Mouse (Mus musculus): ENCODE data around the gene Cdh12. TPM values are rescaled to one million over a fixed set of nuclear protein-coding genes. Genes with fewer than 3 reads are reported as not detected.
"Not testable (repeated sequence)": the region's sequence is repeated elsewhere in the genome, so short reads cannot be mapped to it uniquely, and the experiment has no call there.

Cdh12 gene
- not detected for total RNA-seq (2021)

GRCm38 (mm10) chr15:20448861-20449663, at the start of gene Cdh12:
Gene Cdh12 (plus strand): TSS chr15:20449265.
- intact Hi-C loops (cut with DNase I), result no loop called here
- DNase-seq (ENCODE audit: low spot score), result no peak

GRCm38 (mm10) chr15:20403596-20403995, 45.5 kb upstream of the Cdh12 start:
- intact Hi-C loops (cut with DNase I), result loop anchor here (5.0 kb wide), 1 partner anchor 1004 kb away; no protein-coding TSS in a partner anchor
- no peak for DNase-seq (ENCODE audit: low spot score)

- no peak for DNase-seq (ENCODE audit: low spot score)
- intact Hi-C loops (cut with DNase I), result no loop called here
These were observed 35.7 kb upstream of the Cdh12 start for GRCm38 (mm10) chr15:20413397-20413796.

- intact Hi-C loops (cut with DNase I), result no loop called here
- no peak for DNase-seq (ENCODE audit: low spot score)
These were observed 12.7 kb upstream of the Cdh12 start for GRCm38 (mm10) chr15:20436356-20436755.

- intact Hi-C loops (cut with DNase I), result no loop called here
These were observed 1.5 kb downstream of the Cdh12 start for GRCm38 (mm10) chr15:20450558-20450957.

GRCm38 (mm10) chr15:20458508-20458907, 9.4 kb downstream of the Cdh12 start:
- DNase-seq (ENCODE audit: low spot score), result no peak
- intact Hi-C loops (cut with DNase I), result no loop called here

More at GRCm38 (mm10) chr15:20450558-20450957, 1.5 kb downstream of the Cdh12 start:
- no peak for DNase-seq (ENCODE audit: low spot score)

- intact Hi-C loops (cut with DNase I), result no loop called here
- DNase-seq (ENCODE audit: low spot score), result no peak
These were observed 13.4 kb downstream of the Cdh12 start for GRCm38 (mm10) chr15:20462500-20462899.

- DNase-seq (ENCODE audit: low spot score), result no peak
- intact Hi-C loops (cut with DNase I), result no loop called here
These were observed 14.5 kb downstream of the Cdh12 start for GRCm38 (mm10) chr15:20463601-20464000.

GRCm38 (mm10) chr15:20550979-20551378, 101.9 kb downstream of the Cdh12 start:
- intact Hi-C loops (cut with DNase I), result no loop called here
- DNase-seq (ENCODE audit: low spot score), result no peak

GRCm38 (mm10) chr15:20571012-20571411, 121.9 kb downstream of the Cdh12 start:
- intact Hi-C loops (cut with DNase I), result no loop called here
- no peak for DNase-seq (ENCODE audit: low spot score)

- DNase-seq (ENCODE audit: low spot score), result no peak
- intact Hi-C loops (cut with DNase I), result no loop called here
These were observed 133.6 kb downstream of the Cdh12 start for GRCm38 (mm10) chr15:20582567-20583075.

- intact Hi-C loops (cut with DNase I), result no loop called here
- DNase-seq (ENCODE audit: low spot score), result no peak
These were observed 142.5 kb downstream of the Cdh12 start for GRCm38 (mm10) chr15:20591599-20591998.

GRCm38 (mm10) chr15:20605751-20606150, 156.7 kb downstream of the Cdh12 start:
- DNase-seq (ENCODE audit: low spot score); intact Hi-C loops (cut with DNase I): not testable (repeated sequence)

- intact Hi-C loops (cut with DNase I), result no loop called here
- no peak for DNase-seq (ENCODE audit: low spot score)
These were observed 185.5 kb downstream of the Cdh12 start for GRCm38 (mm10) chr15:20634593-20634992.

GRCm38 (mm10) chr15:20639155-20639554, 190.1 kb downstream of the Cdh12 start:
- intact Hi-C loops (cut with DNase I), result no loop called here

GRCm38 (mm10) chr15:20642905-20643414, 193.9 kb downstream of the Cdh12 start:
- no peak for DNase-seq (ENCODE audit: low spot score)
- intact Hi-C loops (cut with DNase I), result no loop called here

More at GRCm38 (mm10) chr15:20639155-20639554, 190.1 kb downstream of the Cdh12 start:
- DNase-seq (ENCODE audit: low spot score), result no peak

- intact Hi-C loops (cut with DNase I), result no loop called here
- no peak for DNase-seq (ENCODE audit: low spot score)
These were observed 211.2 kb downstream of the Cdh12 start for GRCm38 (mm10) chr15:20660221-20660620.

- intact Hi-C loops (cut with DNase I), result no loop called here
- no peak for DNase-seq (ENCODE audit: low spot score)
These were observed 217.6 kb downstream of the Cdh12 start, which contains the start of gene Acot10 for GRCm38 (mm10) chr15:20666650-20667049. Gene Acot10 (minus strand): TSS chr15:20666750.

- intact Hi-C loops (cut with DNase I), result no loop called here
- no peak for DNase-seq (ENCODE audit: low spot score)
These were observed 218.3 kb downstream of the Cdh12 start for GRCm38 (mm10) chr15:20667350-20667749.

GRCm38 (mm10) chr15:20667989-20668388, 218.9 kb downstream of the Cdh12 start:
- intact Hi-C loops (cut with DNase I), result no loop called here

GRCm38 (mm10) chr15:20669507-20669906, 220.4 kb downstream of the Cdh12 start:
- intact Hi-C loops (cut with DNase I); DNase-seq (ENCODE audit: low spot score): not testable (repeated sequence)

More at GRCm38 (mm10) chr15:20667989-20668388, 218.9 kb downstream of the Cdh12 start:
- no peak for DNase-seq (ENCODE audit: low spot score)
